24 mouse cellular contexts compared by ENCODE assay signal in the genomic region with DNA sequence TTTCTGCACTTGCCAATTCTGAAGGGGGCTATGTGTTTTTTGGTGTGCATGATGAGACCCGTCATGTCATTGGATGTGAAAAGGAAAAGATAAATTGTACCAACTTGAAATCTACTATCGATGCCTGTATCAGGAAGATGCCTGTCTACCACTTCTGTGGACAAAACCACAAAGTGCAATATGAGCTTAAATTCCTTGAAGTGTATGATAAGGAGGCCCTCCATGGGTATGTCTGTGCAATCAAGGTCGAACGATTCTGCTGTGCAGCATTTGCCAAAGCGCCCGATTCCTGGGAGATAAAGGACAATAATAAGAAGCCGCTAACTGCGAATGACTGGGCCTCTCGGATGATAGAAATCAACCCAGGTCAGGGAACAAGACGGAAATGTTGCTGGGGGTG.
"Had no signal": no experiment of that assay in that cellular context is flagged by ENCODE, and none has a peak within 500 bp of the region (broad histone marks: within the 10 kb centered on the region; RNA-seq: fewer than 3 reads in every experiment).

No protein-coding gene starts in this region.

- H3K4me3 ChIP-seq: heart, embryonic 13.5 days; heart, embryonic 15.5 days; hindbrain, embryonic 13.5 days; hindbrain, embryonic 15.5 days; kidney, embryonic 15.5 days; limb, embryonic 13.5 days; limb, embryonic 15.5 days; liver, embryonic 12.5 days had no signal

- DNase-seq: gastrocnemius, postnatal 14 days; gastrocnemius, postnatal 36 days; heart, adult 11 months; heart, postnatal 14 days; heart, postnatal 36 days; kidney, adult 11 months; kidney, adult 2 months; kidney, adult 9 months; kidney, postnatal 14 days; kidney, postnatal 36 days; layer of hippocampus, adult 9-11 months; layer of hippocampus, postnatal 36 days; left cerebral cortex, postnatal 4 days had no signal

- H3K9me3 ChIP-seq: heart, embryonic 13.5 days; heart, embryonic 15.5 days; hindbrain, embryonic 13.5 days; hindbrain, embryonic 15.5 days; kidney, embryonic 15.5 days; limb, embryonic 13.5 days; limb, embryonic 15.5 days; liver, embryonic 12.5 days had no signal

- H3K9ac ChIP-seq: heart, embryonic 13.5 days; heart, embryonic 15.5 days; hindbrain, embryonic 13.5 days; hindbrain, embryonic 15.5 days; kidney, embryonic 15.5 days; limb, embryonic 13.5 days; limb, embryonic 15.5 days; liver, embryonic 12.5 days; liver, embryonic 14.5 days had no signal

- H3K36me3 ChIP-seq: heart, embryonic 13.5 days; heart, embryonic 15.5 days; hindbrain, embryonic 13.5 days; hindbrain, embryonic 15.5 days; kidney, embryonic 15.5 days; limb, embryonic 13.5 days; limb, embryonic 15.5 days; liver, embryonic 12.5 days had no signal

- H3K27ac ChIP-seq: heart, embryonic 13.5 days; heart, embryonic 15.5 days; hindbrain, embryonic 13.5 days; hindbrain, embryonic 15.5 days; hindbrain, postnatal 0 days; kidney, embryonic 15.5 days; kidney, postnatal 0 days; limb, embryonic 13.5 days; limb, embryonic 15.5 days; liver, embryonic 12.5 days; liver, embryonic 14.5 days had no signal
